Mouse (Mus musculus) liver, embryonic 11.5 days (tissue): ENCODE data around the gene Bub3. TPM values are rescaled to one million over a fixed set of nuclear protein-coding genes. Genes with fewer than 3 reads are reported as not detected.

Experiments
- ATAC-seq: fragments of 200-750 bp; cut with Nextera tagmentation; replicated peaks from 2 replicates; pipeline ENCODE4 v1.8.0; 2017; ENCODE audit warnings: moderate number of reproducible peaks, mild to moderate bottlenecking, moderate TSS enrichment, moderate library complexity; ENCODE audit not compliant: low FRiP score
- DNase-seq: peaks from one replicate; pipeline ENCODE4 v3.0.0-alpha.2; 2017; ENCODE audit warnings: low spot score
- H3K27ac ChIP-seq: fragments of 300-500 bp; sonication (generic); 2 replicates; pipeline ENCODE4 v1.5.1; 2014; ENCODE audit warnings: mild to moderate bottlenecking, low read depth, low read length, control low read depth
- H3K27me3 ChIP-seq: fragments of 300-500 bp; sonication (generic); replicated peaks from 2 replicates; pipeline ENCODE4 v1.6.1; 2014; ENCODE audit warnings: low read length, mixed read lengths; ENCODE audit not compliant: control insufficient read depth, insufficient read depth
- H3K36me3 ChIP-seq: fragments of 300-500 bp; sonication (generic); 2 replicates; pipeline ENCODE4 v1.6.1; 2014; ENCODE audit warnings: mild to moderate bottlenecking, low read length, moderate library complexity, mixed read lengths; ENCODE audit not compliant: control insufficient read depth, insufficient read depth
- H3K4me1 ChIP-seq: fragments of 300-500 bp; sonication (generic); replicated peaks from 2 replicates; pipeline ENCODE4 v1.6.1; 2014; ENCODE audit warnings: low read length, mixed read lengths; ENCODE audit not compliant: control insufficient read depth, insufficient read depth
- H3K4me2 ChIP-seq: fragments of 300-500 bp; sonication (generic); 2 replicates; pipeline ENCODE4 v1.6.1; 2014; ENCODE audit warnings: mild to moderate bottlenecking, control low read depth, moderate library complexity
- H3K4me3 ChIP-seq: fragments of 300-500 bp; sonication (generic); 2 replicates; pipeline ENCODE4 v1.5.1; 2014; ENCODE audit warnings: low read depth, low read length, control low read depth
- H3K9ac ChIP-seq: fragments of 300-500 bp; sonication (generic); 2 replicates; pipeline ENCODE4 v1.6.1; 2014; ENCODE audit warnings: low read depth, low read length, control low read depth
- H3K9me3 ChIP-seq: fragments of 300-500 bp; sonication (generic); 2 replicates; pipeline ENCODE4 v1.6.1; 2016; ENCODE audit warnings: low read length, inconsistent platforms, mixed read lengths; ENCODE audit not compliant: control insufficient read depth
- WGBS: fragments of 180-500 bp; shearing (Covaris S2); extraction: QIAGEN DNeasy Blood & Tissue Kit; methylation state at CpG from one replicate; pipeline ENCODE4 v1.1.7; 2014; 5-methylcytosine and 5-hydroxymethylcytosine counted together
- polyA plus RNA-seq: library from polyadenylated mRNA; unstranded; fragments of >200 nt; fragmentation: Nextera tagmentation; extraction: Ambion mirVana; gene quantifications from 2 replicates; pipeline ENCODE4 v1.2.1, GENCODE M21; 2014

The Bub3 gene
- polyA plus RNA-seq, 1 experiment from 2014 or later = 192 TPM

- ATAC-seq = no peak
- Histone ChIP-seq H3K4me1 (no peaks in the 10 kb centered on the region), H3K9ac (no peak overlapping the region), H3K27ac (no peak overlapping the region), H3K27me3 (no peaks in the 10 kb centered on the region), H3K4me3 (no peak overlapping the region), H3K4me2 (no peak overlapping the region), H3K36me3 (no peaks in the 10 kb centered on the region), H3K9me3 (no peaks in the 10 kb centered on the region)
- 90% methylated on average over 5 of the region's 5 CpGs for WGBS
- DNase-seq = no peak
Observed at GRCm38 (mm10) chr7:131585551-131585950, 25.5 kb downstream of the Bub3 start.

- 22% methylated on average over 12 of the region's 12 CpGs for WGBS
- H3K27ac ChIP-seq = no peak overlapping the region
- ATAC-seq = no peak
Observed at GRCm38 (mm10) chr7:131597779-131598482, 37.9 kb downstream of the Bub3 start.

GRCm38 (mm10) chr7:131598483-131598824, 38.4 kb downstream of the Bub3 start:
- Histone ChIP-seq H3K4me3 (no peak overlapping the region), H3K9ac (no peak overlapping the region), H3K27ac (no peak overlapping the region), H3K27me3 (no peaks in the 10 kb centered on the region), H3K9me3 (no peaks in the 10 kb centered on the region), H3K4me2 (no peak overlapping the region), H3K4me1 (no peaks in the 10 kb centered on the region), H3K36me3 (no peaks in the 10 kb centered on the region)
- 17% methylated on average over 5 of the region's 5 CpGs for WGBS
- ATAC-seq = no peak
- DNase-seq = no peak

More at GRCm38 (mm10) chr7:131597779-131598482, 37.9 kb downstream of the Bub3 start:
- H3K27me3 ChIP-seq = no peaks in the 10 kb centered on the region
- no peak overlapping the region for H3K9ac ChIP-seq
- no peaks in the 10 kb centered on the region for H3K36me3 ChIP-seq
- DNase-seq = no peak
- H3K4me3 ChIP-seq = no peak overlapping the region
- no peak overlapping the region for H3K4me2 ChIP-seq
- H3K4me1 ChIP-seq = no peaks in the 10 kb centered on the region
- no peaks in the 10 kb centered on the region for H3K9me3 ChIP-seq

GRCm38 (mm10) chr7:131602106-131602505, 42.1 kb downstream of the Bub3 start:
- H3K4me2 ChIP-seq = no peak overlapping the region
- no peaks in the 10 kb centered on the region for H3K36me3 ChIP-seq
- no peaks in the 10 kb centered on the region for H3K4me1 ChIP-seq
- H3K9me3 ChIP-seq = no peaks in the 10 kb centered on the region
- WGBS = 85% methylated on average over 7 of the region's 7 CpGs
- H3K4me3 ChIP-seq = no peak overlapping the region
- H3K9ac ChIP-seq = no peak overlapping the region
- no peak overlapping the region for H3K27ac ChIP-seq
- H3K27me3 ChIP-seq = no peaks in the 10 kb centered on the region
- ATAC-seq (no peak), DNase-seq (no peak)

- 10% methylated on average over 10 of the region's 11 CpGs for WGBS
- H3K4me1 ChIP-seq = no peaks in the 10 kb centered on the region
- H3K9ac ChIP-seq = no peak overlapping the region
- H3K27ac ChIP-seq = no peak overlapping the region
- no peak overlapping the region for H3K4me2 ChIP-seq
- ATAC-seq (no peak), DNase-seq (no peak)
- no peaks in the 10 kb centered on the region for H3K27me3 ChIP-seq
- no peak overlapping the region for H3K4me3 ChIP-seq
- no peaks in the 10 kb centered on the region for H3K36me3 ChIP-seq
- H3K9me3 ChIP-seq = no peaks in the 10 kb centered on the region
Observed at GRCm38 (mm10) chr7:131603186-131603585, 43.2 kb downstream of the Bub3 start.

GRCm38 (mm10) chr7:131604946-131605345, 44.9 kb downstream of the Bub3 start:
- no peak for DNase-seq
- Histone ChIP-seq H3K4me3 (no peak overlapping the region), H3K9me3 (no peaks in the 10 kb centered on the region), H3K27ac (no peak overlapping the region), H3K27me3 (no peaks in the 10 kb centered on the region), H3K4me2 (no peak overlapping the region), H3K36me3 (no peaks in the 10 kb centered on the region), H3K9ac (no peak overlapping the region), H3K4me1 (no peaks in the 10 kb centered on the region)
- no peak for ATAC-seq
- 86% methylated on average over 10 of the region's 10 CpGs for WGBS

- Histone ChIP-seq H3K9ac (no peak overlapping the region), H3K9me3 (no peaks in the 10 kb centered on the region), H3K4me3 (no peak overlapping the region), H3K27ac (no peak overlapping the region), H3K27me3 (no peaks in the 10 kb centered on the region), H3K4me2 (no peak overlapping the region), H3K36me3 (no peaks in the 10 kb centered on the region), H3K4me1 (no peaks in the 10 kb centered on the region)
- ATAC-seq = no peak
- 57% methylated on average over 4 of the region's 4 CpGs for WGBS
- no peak for DNase-seq
Observed at GRCm38 (mm10) chr7:131605481-131605880, 45.5 kb downstream of the Bub3 start.

GRCm38 (mm10) chr7:131608049-131608448, 48.0 kb downstream of the Bub3 start:
- Histone ChIP-seq H3K36me3 (no peaks in the 10 kb centered on the region), H3K4me2 (no peak overlapping the region), H3K27me3 (no peaks in the 10 kb centered on the region), H3K4me1 (no peaks in the 10 kb centered on the region), H3K4me3 (no peak overlapping the region), H3K9me3 (no peaks in the 10 kb centered on the region), H3K27ac (no peak overlapping the region), H3K9ac (no peak overlapping the region)
- no peak for ATAC-seq
- 85% methylated on average over 6 of the region's 6 CpGs for WGBS
- DNase-seq = no peak

- no peak for DNase-seq
- no peak overlapping the region for H3K9ac ChIP-seq
- no peaks in the 10 kb centered on the region for H3K9me3 ChIP-seq
- no peaks in the 10 kb centered on the region for H3K36me3 ChIP-seq
- no peaks in the 10 kb centered on the region for H3K4me1 ChIP-seq
- no peak for ATAC-seq
- no peak overlapping the region for H3K27ac ChIP-seq
- no peaks in the 10 kb centered on the region for H3K27me3 ChIP-seq
- WGBS = 31% methylated on average over 7 of the region's 7 CpGs
- H3K4me2 ChIP-seq = no peak overlapping the region
- H3K4me3 ChIP-seq = no peak overlapping the region
Observed at GRCm38 (mm10) chr7:131609677-131610076, 49.7 kb downstream of the Bub3 start.
